8 mouse cellular contexts compared by ENCODE assay signal in the genomic region with DNA sequence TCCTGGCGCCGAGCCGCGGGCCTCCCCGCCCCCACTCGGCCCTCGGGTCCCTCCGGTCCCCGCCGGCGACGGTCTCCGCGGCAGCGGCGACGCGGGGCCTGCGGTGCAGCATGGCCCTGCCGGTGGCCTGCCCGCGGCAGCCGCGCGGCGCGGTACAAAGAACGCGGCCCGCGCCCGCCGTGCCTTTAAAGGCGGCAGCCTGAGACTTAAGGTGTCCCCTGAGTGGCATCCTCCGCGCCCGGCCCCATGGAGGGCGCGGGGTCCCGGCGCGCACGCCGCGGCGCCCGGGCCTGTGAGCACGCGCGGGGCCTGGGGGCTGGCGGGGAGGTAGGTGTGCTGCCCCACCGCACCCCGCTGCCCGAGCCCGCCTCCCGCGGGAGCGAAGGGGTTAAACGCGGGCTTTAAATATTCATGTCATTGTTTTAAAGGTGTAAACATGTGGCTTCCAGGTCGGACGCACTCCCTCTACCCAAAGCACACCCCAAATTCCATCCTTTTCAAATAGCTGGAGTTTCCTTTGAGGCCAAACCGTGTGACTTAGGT. TPM values are rescaled to one million over a fixed set of nuclear protein-coding genes. Genes with fewer than 3 reads are reported as not detected.
DNase-seq lines count a peak whose midpoint lies in the region; ATAC-seq lines count a peak whose summit lies in the region.

No protein-coding gene starts in this region.

- ATAC-seq in frontal cortex, adult (ENCODE audit: low TSS enrichment): peak; percentile 57
- peak; percentile 59 for ATAC-seq in hindbrain, embryonic 15.5 days (ENCODE audit: low FRiP score, low read depth)
- 0 out of 2 replicates have a peak, but pooled peaks have one; percentile 6 for ATAC-seq in megakaryocyte-erythroid progenitor cell, adult 5-6 weeks (replicated peaks; ENCODE audit: low FRiP score, low TSS enrichment, poor library complexity, severe bottlenecking)

- H3K4me1 ChIP-seq in hindbrain, embryonic 15.5 days (replicated peaks): peaks cover 28% of the 10 kb centered on the region

- no peaks in the 10 kb centered on the region for H3K9me3 ChIP-seq in hindbrain, embryonic 15.5 days

- H3K27me3 ChIP-seq in hindbrain, embryonic 15.5 days: no peaks in the 10 kb centered on the region

- under 1% methylated on average over 57 of the region's 63 CpGs for WGBS in hindbrain, embryonic 15.5 days

- H3K9ac ChIP-seq in hindbrain, embryonic 15.5 days: peak overlapping the region; percentile 85

- H3K4me2 ChIP-seq in hindbrain, embryonic 15.5 days: peak overlapping the region; percentile 91

- intact Hi-C loops in left cerebral cortex, postnatal 14 days (cut with DNase I): no loop called here

- DNase-seq in heart, adult 18-20 months: peak; percentile 62 to 83
- DNase-seq in heart, adult 11 months: no peak
- DNase-seq in cerebellum, postnatal 10 days: peak; percentile 82 to 86
- peak; percentile 55 to 61 for DNase-seq in left cerebral cortex, postnatal 14 days (ENCODE audit: low spot score in 2 of 2)
- peak; percentile 28 to 48 for DNase-seq in spleen, postnatal 14 days (ENCODE audit: low spot score in 2 of 2)

- peak overlapping the region; percentile 99 for H3K27ac ChIP-seq in hindbrain, embryonic 15.5 days (replicated peaks)

- H3K4me3 ChIP-seq in hindbrain, embryonic 15.5 days: peak overlapping the region; percentile 85

- peaks cover 16% of the 10 kb centered on the region for H3K36me3 ChIP-seq in hindbrain, embryonic 15.5 days

RNA-seq across cellular contexts. Expression of gene Sephs1, which starts 1.0 kb away (rescaled TPM):
- 10 to 100 TPM; 12.0 to 13.0 TPM for total RNA-seq in heart, adult 18-20 months (2021)
- 56.6 and 57.1 TPM in 2 replicates for polyA plus RNA-seq in hindbrain, embryonic 15.5 days (2015; fragmentation: Nextera tagmentation; extraction: Ambion mirVana)
- total RNA-seq in left cerebral cortex, postnatal 14 days (2021): 10 to 100 TPM; 35.0 to 35.2 TPM
- 35.1 and 35.5 TPM in 2 replicates for total RNA-seq in megakaryocyte-erythroid progenitor cell, adult 5-6 weeks (2014; fragmentation: Nextera tagmentation)
- 38.0 and 38.4 TPM in 2 replicates for total RNA-seq in megakaryocyte-erythroid progenitor cell, adult 5-6 weeks (2017)

RNA-seq across cellular contexts. Expression of gene Phyh, which starts 36.5 kb away (rescaled TPM):
- total RNA-seq in heart, adult 18-20 months (2021): 100 to 1,000 TPM; 810 to 890 TPM
- 82.7 and 91.2 TPM in 2 replicates for polyA plus RNA-seq in hindbrain, embryonic 15.5 days (2015; fragmentation: Nextera tagmentation; extraction: Ambion mirVana)
- total RNA-seq in left cerebral cortex, postnatal 14 days (2021): 10 to 100 TPM; 69.8 to 72.2 TPM
- 19.3 and 20.2 TPM in 2 replicates for total RNA-seq in megakaryocyte-erythroid progenitor cell, adult 5-6 weeks (2014; fragmentation: Nextera tagmentation)
- 7.8 and 8.6 TPM in 2 replicates for total RNA-seq in megakaryocyte-erythroid progenitor cell, adult 5-6 weeks (2017)

Comparison
In these comparisons a context has a peak if more than half of its experiments do, and no peak if none do; other contexts are left out.
1. ATAC-seq: peak in every context shown above with its lines; median percentile 59 in hindbrain, embryonic 15.5 days; 57 in frontal cortex, adult; 6 in megakaryocyte-erythroid progenitor cell, adult 5-6 weeks.
2. RNA of gene Phyh, which starts 36.5 kb away (total RNA-seq): 810 to 890 TPM in heart, adult 18-20 months; 69.8 to 72.2 TPM in left cerebral cortex, postnatal 14 days and 7.8 to 20.2 TPM in megakaryocyte-erythroid progenitor cell, adult 5-6 weeks; every median in the first group is over 10 times any median in the second.